Mouse (Mus musculus) bone marrow macrophage, adult 2 months (primary cell): ENCODE measurements at regions not wholly inside any gene's neighbourhood (a gene's known extent, or its start where the extent isn't known, plus 50 kb on each side); places are given as distances from the start of the nearest gene placed in this dataset.

Experiments used
- CTCF ChIP-seq: IDR thresholded peaks from 2 replicates; pipeline ENCODE4 v1.5.1; 2012; ENCODE audit warnings: low read depth, mild to moderate bottlenecking, low read length, moderate library complexity
- POLR2A ChIP-seq: IDR thresholded peaks from 2 replicates; pipeline ENCODE4 v1.6.1; 2012; ENCODE audit warnings: mild to moderate bottlenecking, low read depth, low read length, borderline replicate concordance

GRCm38 (mm10) chr11:18216762-18217161 lies 263.1 kb upstream of the Etaa1 start:
- TF ChIP-seq POLR2A, result no peak
- TF ChIP-seq CTCF, result no peak
